Mouse (Mus musculus) MEL (cell line): ENCODE data around the gene Esrrb. TPM values are rescaled to one million over a fixed set of nuclear protein-coding genes. Genes with fewer than 3 reads are reported as not detected.

ENCODE experiments used
- DNase-seq: peaks from one replicate; pipeline ENCODE4 v3.0.0; 2011; ENCODE audit warnings: low read depth, low spot score
- H3K27ac ChIP-seq: 2 replicates; pipeline ENCODE4 v1.5.1; 2012; ENCODE audit warnings: low read depth, mild to moderate bottlenecking, control low read depth, low read length, moderate library complexity; ENCODE audit not compliant: control insufficient read depth
- H3K27me3 ChIP-seq, 2 experiments: fragments of 150-350 bp in 1 of 2; sonication (generic) in 1 of 2; 2 replicates each; pipeline ENCODE4 v1.6.1; 2012; ENCODE audit warnings: low read length in 2 of 2, mild to moderate bottlenecking in 2 of 2, improper control_type of control experiment in 1 of 2, moderate library complexity in 1 of 2; ENCODE audit not compliant: insufficient read depth in 2 of 2, control insufficient read depth in 1 of 2
- H3K36me3 ChIP-seq, 2 experiments: 2 replicates each; pipeline ENCODE4 v1.6.1; 2012 to 2014; ENCODE audit warnings: low read length in 2 of 2, improper control_type of control experiment in 1 of 2, inconsistent platforms in 1 of 2, mild to moderate bottlenecking in 1 of 2; ENCODE audit not compliant: insufficient read depth in 2 of 2, control insufficient read depth in 1 of 2
- H3K4me1 ChIP-seq, 2 experiments: fragments of 150-350 bp in 1 of 2; sonication (generic) in 1 of 2; 2 replicates each; pipeline ENCODE4 v1.6.1; 2012; ENCODE audit warnings: low read length in 2 of 2, improper control_type of control experiment in 1 of 2, mild to moderate bottlenecking in 1 of 2; ENCODE audit not compliant: insufficient read depth in 2 of 2, control insufficient read depth in 1 of 2
- H3K4me3 ChIP-seq, 2 experiments: fragments of 150-350 bp in 1 of 2; sonication (generic) in 1 of 2; 2 replicates each; pipeline ENCODE4 v1.5.1; 2012; ENCODE audit warnings: low read depth in 2 of 2, low read length in 2 of 2, mild to moderate bottlenecking in 2 of 2, moderate library complexity in 2 of 2, control low read depth in 1 of 2, improper control_type of control experiment in 1 of 2; ENCODE audit not compliant: control insufficient read depth in 1 of 2, insufficient read depth in 1 of 2
- H3K79me2 ChIP-seq: 2 replicates; pipeline ENCODE4 v1.6.1; 2012; ENCODE audit warnings: mild to moderate bottlenecking, low read length, moderate library complexity; ENCODE audit not compliant: control insufficient read depth, poor library complexity, insufficient read depth
- H3K9ac ChIP-seq: 2 replicates; pipeline ENCODE4 v1.6.1; 2012; ENCODE audit warnings: low read depth, mild to moderate bottlenecking, control low read depth, low read length, moderate library complexity; ENCODE audit not compliant: control insufficient read depth, poor library complexity, severe bottlenecking
- H3K9me3 ChIP-seq: fragments of 150-350 bp; sonication (generic); replicated peaks from 2 replicates; pipeline ENCODE4 v1.6.1; 2012; ENCODE audit warnings: mild to moderate bottlenecking, low read length, improper control_type of control experiment, moderate library complexity; ENCODE audit not compliant: insufficient read depth
- ELF1 ChIP-seq: IDR thresholded peaks from 2 replicates; pipeline ENCODE4 v1.6.1; 2014; ENCODE audit warnings: low read depth, mild to moderate bottlenecking, inconsistent platforms, low read length, improper control_type of control experiment, moderate library complexity
- GATA1 ChIP-seq: IDR thresholded peaks from 2 replicates; pipeline ENCODE4 v1.6.1; 2011; ENCODE audit warnings: low read depth, low read length, improper control_type of control experiment
- HCFC1 ChIP-seq: IDR thresholded peaks from 2 replicates; pipeline ENCODE4 v1.6.1; 2012; ENCODE audit warnings: low read depth, mild to moderate bottlenecking, inconsistent platforms, low read length, improper control_type of control experiment, moderate library complexity
- SMC3 ChIP-seq: IDR thresholded peaks from 2 replicates; pipeline ENCODE4 v1.6.1; 2011; ENCODE audit warnings: low read depth, low read length, improper control_type of control experiment
- UBTF ChIP-seq: IDR thresholded peaks from 2 replicates; pipeline ENCODE4 v1.6.1; 2012; ENCODE audit warnings: low read depth, mild to moderate bottlenecking, inconsistent platforms, low read length, improper control_type of control experiment, moderate library complexity, borderline replicate concordance; ENCODE audit not compliant: insufficient read depth
- ZC3H11A ChIP-seq: IDR thresholded peaks from 2 replicates; pipeline ENCODE4 v1.6.1; 2012; ENCODE audit warnings: low read depth, mild to moderate bottlenecking, inconsistent platforms, low read length, improper control_type of control experiment
- polyA plus RNA-seq, 2 experiments: library from polyadenylated mRNA; stranded (reverse) in 1 of 2; unstranded in 1 of 2; fragments of >175 nt in 1 of 2; fragments of >200 nt in 1 of 2; gene quantifications; 2 replicates each; pipeline versions ENCODE4 v1.2.1 to v1.2.4; 2012; ENCODE audit warnings: low replicate concordance in 2 of 2, low read depth in 1 of 2; ENCODE audit not compliant: insufficient read length in 2 of 2, insufficient read depth in 1 of 2, missing spikeins in 1 of 2
- total RNA-seq: library from RNA; depleted of rRNA; stranded (reverse); fragments of 300-350 nt; gene quantifications from 2 replicates; pipeline ENCODE4 v1.2.3, GENCODE M21; 2012; rRNA removed

The Esrrb gene
- total and polyA plus RNA-seq, 3 experiments: not detected

- no peak for DNase-seq
- no peaks in the 10 kb centered on the region for H3K79me2 ChIP-seq
- no peaks in the 10 kb centered on the region for H3K27me3 ChIP-seq
- H3K9ac ChIP-seq: no peak overlapping the region
- no peaks in the 10 kb centered on the region for H3K36me3 ChIP-seq
- no peaks in the 10 kb centered on the region for H3K4me1 ChIP-seq
- TF ChIP-seq GATA1 (no peak), ELF1 (no peak), ZC3H11A (no peak), SMC3 (no peak), HCFC1 (no peak), UBTF (no peak)
- H3K9me3 ChIP-seq: no peaks in the 10 kb centered on the region
- no peak overlapping the region for H3K27ac ChIP-seq
- H3K4me3 ChIP-seq: no peak overlapping the region
These were observed 205.1 kb downstream of the Esrrb start for GRCm38 (mm10) chr12:86565996-86566395.

Other genes with a start within 250 kb of the Esrrb start
- gene Gpatch2l, start 119.3 kb upstream of the Esrrb start, total RNA-seq: 13.5 and 15.5 TPM in 2 replicates
- gene Gpatch2l, start 119.3 kb upstream of the Esrrb start, polyA plus RNA-seq: 10 to 100 TPM; 18.6 to 50.5 TPM